Mouse (Mus musculus): ENCODE measurements around the gene Wasf2. TPM values are rescaled to one million over a fixed set of nuclear protein-coding genes. Genes with fewer than 3 reads are reported as not detected.
A peak's percentile ranks its signal among the peaks of the same experiment; 100 is the strongest.

The Wasf2 gene
- total RNA-seq, 1 experiment from 2014 or later = 137 TPM

GRCm38 (mm10) chr4:133175998-133176760 lies 45.9 kb downstream of the Wasf2 start:
- no peak for DNase-seq

GRCm38 (mm10) chr4:133176761-133177403 lies 46.6 kb downstream of the Wasf2 start:
- DNase-seq = no peak

- DNase-seq = no peak
Measured at GRCm38 (mm10) chr4:133178305-133178704, 48.0 kb downstream of the Wasf2 start.

- DNase-seq = no peak
Measured at GRCm38 (mm10) chr4:133179258-133179657, 49.0 kb downstream of the Wasf2 start.

- no peak for DNase-seq
Measured at GRCm38 (mm10) chr4:133182439-133183033, 52.2 kb downstream of the Wasf2 start.

GRCm38 (mm10) chr4:133184031-133184897 lies 54.0 kb downstream of the Wasf2 start:
- DNase-seq = no peak

GRCm38 (mm10) chr4:133184898-133185665 lies 54.8 kb downstream of the Wasf2 start:
- peak; percentile 26 for DNase-seq

- no peak for DNase-seq
Measured at GRCm38 (mm10) chr4:133185893-133186292, 55.6 kb downstream of the Wasf2 start.

- no peak for DNase-seq
Measured at GRCm38 (mm10) chr4:133186856-133187255, 56.6 kb downstream of the Wasf2 start.

- DNase-seq = no peak
Measured at GRCm38 (mm10) chr4:133189396-133189795, 59.1 kb downstream of the Wasf2 start.

GRCm38 (mm10) chr4:133194482-133194881 lies 64.2 kb downstream of the Wasf2 start:
- no peak for DNase-seq

GRCm38 (mm10) chr4:133195014-133195413 lies 64.7 kb downstream of the Wasf2 start:
- DNase-seq = no peak

GRCm38 (mm10) chr4:133196136-133196535 lies 65.8 kb downstream of the Wasf2 start:
- no peak for DNase-seq

GRCm38 (mm10) chr4:133196852-133197251 lies 66.5 kb downstream of the Wasf2 start:
- no peak for DNase-seq

- DNase-seq = no peak
Measured at GRCm38 (mm10) chr4:133197355-133197754, 67.0 kb downstream of the Wasf2 start.

GRCm38 (mm10) chr4:133197801-133198286 lies 67.5 kb downstream of the Wasf2 start:
- no peak for DNase-seq

GRCm38 (mm10) chr4:133198337-133199180 lies 68.3 kb downstream of the Wasf2 start:
- no peak for DNase-seq

- no peak for DNase-seq
Measured at GRCm38 (mm10) chr4:133199743-133200142, 69.4 kb downstream of the Wasf2 start.

- peak; percentile 57 for DNase-seq
Measured at GRCm38 (mm10) chr4:133200343-133200742, 70.0 kb downstream of the Wasf2 start.

- peak; percentile 72 for DNase-seq
Measured at GRCm38 (mm10) chr4:133201006-133201771, 70.9 kb downstream of the Wasf2 start.

Measured in adrenal gland, postnatal 25 days (tissue).